9 mouse cellular contexts compared by ENCODE assay signal in genomic region chr16:22310649-22311048, GRCm38 (mm10). TPM values are rescaled to one million over a fixed set of nuclear protein-coding genes. Genes with fewer than 3 reads are reported as not detected.
A peak's percentile ranks its signal among the peaks of the same experiment; 100 is the strongest.
DNase-seq lines count a peak whose midpoint lies in the region; ATAC-seq and TF ChIP-seq lines count a peak whose summit lies in the region.
"Had no signal": no experiment of that assay in that cellular context is flagged by ENCODE, and none has a peak within 500 bp of the region (broad histone marks: within the 10 kb centered on the region; RNA-seq: fewer than 3 reads in every experiment).

No protein-coding gene starts in this region.

- no peak for TF ChIP-seq POLR2A in thymus, adult 2 months (IDR thresholded peaks at IDR 0.05; ENCODE audit: control insufficient read depth, extremely low read depth, insufficient read depth, low read length, poor library complexity)

- no peaks in the 10 kb centered on the region for H3K36me3 ChIP-seq in thymus, adult 2 months (ENCODE audit: control insufficient read depth, insufficient read depth, low read length)
- H3K36me3 ChIP-seq in neural tube, embryonic 15.5 days: no peaks in the 10 kb centered on the region
- H3K36me3 ChIP-seq: heart, embryonic 15.5 days had no signal

- H3K4me2 ChIP-seq in neural tube, embryonic 15.5 days: no peak overlapping the region
- H3K4me2 ChIP-seq: heart, embryonic 15.5 days had no signal

- no peak for TF ChIP-seq CTCF in thymus, adult 2 months (IDR thresholded peaks at IDR 0.05; ENCODE audit: borderline replicate concordance, control insufficient read depth, extremely low read depth, insufficient read depth, low read length, poor library complexity)
- peak; percentile 87 for TF ChIP-seq CTCF in layer of hippocampus, adult 2 months (conservative IDR thresholded peaks at IDR 0.05)

- no peak overlapping the region for H3K9ac ChIP-seq in neural tube, embryonic 15.5 days (replicated peaks)
- H3K9ac ChIP-seq: heart, embryonic 15.5 days had no signal

- no peaks in the 10 kb centered on the region for H3K27me3 ChIP-seq in thymus, adult 2 months (ENCODE audit: control insufficient read depth, insufficient read depth, low read length)
- no peaks in the 10 kb centered on the region for H3K27me3 ChIP-seq in neural tube, embryonic 15.5 days (replicated peaks)

- no peak overlapping the region for H3K4me3 ChIP-seq in thymus, adult 2 months (ENCODE audit: control insufficient read depth, insufficient read depth, low read length)
- H3K4me3 ChIP-seq in layer of hippocampus, adult 2 months: no peak overlapping the region
- no peak overlapping the region for H3K4me3 ChIP-seq in neural tube, embryonic 15.5 days (replicated peaks)
- H3K4me3 ChIP-seq: heart, embryonic 15.5 days had no signal

- H3K4me1 ChIP-seq in thymus, adult 2 months (replicated peaks; ENCODE audit: control insufficient read depth, insufficient read depth, low read length): no peaks in the 10 kb centered on the region
- no peaks in the 10 kb centered on the region for H3K4me1 ChIP-seq in neural tube, embryonic 15.5 days
- H3K4me1 ChIP-seq: heart, embryonic 15.5 days had no signal

- no peaks in the 10 kb centered on the region for H3K9me3 ChIP-seq in neural tube, embryonic 15.5 days (replicated peaks)
- H3K9me3 ChIP-seq: heart, embryonic 15.5 days had no signal

- ATAC-seq in neural tube, embryonic 15.5 days (ENCODE audit: low FRiP score): no peak

- H3K27ac ChIP-seq in thymus, adult 2 months (ENCODE audit: control insufficient read depth, insufficient read depth, low read length): no peak overlapping the region
- no peak overlapping the region for H3K27ac ChIP-seq in layer of hippocampus, adult 2 months
- H3K27ac ChIP-seq in neural tube, embryonic 15.5 days (replicated peaks): no peak overlapping the region
- H3K27ac ChIP-seq: heart, embryonic 15.5 days had no signal

- DNase-seq in gastrocnemius, postnatal 10 days: peak; percentile 28
- no peak for DNase-seq in gastrocnemius, postnatal 25 days
- DNase-seq in thymus, adult 2 months: peak; percentile 33
- no peak for DNase-seq in thymus, adult 18-20 months
- peak; percentile 37 to 44 for DNase-seq in cerebellum, postnatal 36 days
- peak in 1 of 2 experiments; percentile 42 for DNase-seq in layer of hippocampus, adult 2 months (ENCODE audit: low spot score in 2 of 2)
- DNase-seq in retina, adult 2 months (ENCODE audit: low read depth, low spot score): peak; percentile 6

- 8% methylated on average over 1 of the region's 1 CpGs for WGBS in thymus, adult 2 months
- 23% methylated on average over 1 of the region's 1 CpGs for WGBS in neural tube, embryonic 15.5 days

RNA-seq across cellular contexts. Expression of gene Tra2b, which starts 44.8 kb away (rescaled TPM):
- total RNA-seq in gastrocnemius, postnatal 10 days (2021): 10 to 100 TPM; 53.2 to 68.2 TPM
- 10 to 100 TPM; 28.5 to 28.7 TPM for total RNA-seq in gastrocnemius, postnatal 25 days (2021)
- 67.9 and 70.4 TPM in 2 replicates for polyA plus RNA-seq in thymus, adult 2 months (2012; rRNA removed)
- total RNA-seq in layer of hippocampus, adult 2 months (2021): 10 to 100 TPM; 76.7 to 83.6 TPM
- polyA plus RNA-seq in neural tube, embryonic 15.5 days (2015; fragmentation: Nextera tagmentation; extraction: Ambion mirVana): 220 and 265 TPM in 2 replicates

Comparison
In these comparisons a context has a peak if more than half of its experiments do, and no peak if none do; other contexts are left out.
1. DNase-seq: peak in gastrocnemius, postnatal 10 days (single experiment), thymus, adult 2 months (single experiment), cerebellum, postnatal 36 days (2 of 2) and retina, adult 2 months (single experiment); none in gastrocnemius, postnatal 25 days (single experiment) and thymus, adult 18-20 months (0 of 2).